Mouse (Mus musculus) liver, embryonic 14.5 days (tissue): ENCODE measurements around the gene Spns3. TPM values are rescaled to one million over a fixed set of nuclear protein-coding genes. Genes with fewer than 3 reads are reported as not detected.

ENCODE experiments used
- ATAC-seq: fragments of 200-750 bp; cut with Nextera tagmentation; 2 replicates; pipeline ENCODE4 v1.8.0; 2017; ENCODE audit warnings: moderate number of reproducible peaks, mild to moderate bottlenecking, moderate library complexity; ENCODE audit not compliant: insufficient read depth
- DNase-seq, 3 experiments: peaks; one replicate each; pipeline ENCODE4 v3.0.0-alpha.2; 2012 to 2013; ENCODE audit warnings: low read depth in 3 of 3, low spot score in 3 of 3
- H3K27ac ChIP-seq: fragments of 300-500 bp; sonication (generic); 2 replicates; pipeline ENCODE4 v1.5.1; 2014; ENCODE audit warnings: moderate library complexity, mild to moderate bottlenecking, control low read depth, inconsistent platforms
- H3K27me3 ChIP-seq: fragments of 300-500 bp; sonication (generic); 2 replicates; pipeline ENCODE4 v1.6.1; 2014; ENCODE audit warnings: mild to moderate bottlenecking, low read length, moderate library complexity; ENCODE audit not compliant: control insufficient read depth, insufficient read depth
- H3K36me3 ChIP-seq: fragments of 300-500 bp; sonication (generic); replicated peaks from 2 replicates; pipeline ENCODE4 v1.6.1; 2014; ENCODE audit warnings: low read depth; ENCODE audit not compliant: control insufficient read depth, insufficient read depth
- H3K4me1 ChIP-seq, 2 experiments: fragments of 200-500 bp in 1 of 2; fragments of 300-500 bp in 1 of 2; sonication (generic) in 1 of 2; replicated peaks; 2 replicates each; pipeline ENCODE4 v1.6.1; 2012 to 2014; ENCODE audit warnings: antibody characterized with exemption in 1 of 2, inconsistent platforms in 1 of 2, low read length in 1 of 2; ENCODE audit not compliant: control insufficient read depth in 2 of 2, insufficient read depth in 2 of 2
- H3K4me2 ChIP-seq: fragments of 300-500 bp; sonication (generic); 2 replicates; pipeline ENCODE4 v1.6.1; 2014; ENCODE audit warnings: low read depth, mild to moderate bottlenecking, control low read depth, moderate library complexity
- H3K4me3 ChIP-seq, 2 experiments: fragments of 200-500 bp in 1 of 2; fragments of 300-500 bp in 1 of 2; sonication (generic) in 1 of 2; 2 replicates each; pipeline ENCODE4 v1.5.1; 2012 to 2014; ENCODE audit warnings: low read depth in 2 of 2, low read length in 2 of 2, mild to moderate bottlenecking in 2 of 2, control low read depth in 1 of 2, inconsistent platforms in 1 of 2, moderate library complexity in 1 of 2; ENCODE audit not compliant: insufficient read depth in 1 of 2
- H3K9ac ChIP-seq: fragments of 300-500 bp; sonication (generic); replicated peaks from 2 replicates; pipeline ENCODE4 v1.6.1; 2014; ENCODE audit warnings: mild to moderate bottlenecking, control low read depth, moderate library complexity
- H3K9me3 ChIP-seq: fragments of 300-500 bp; sonication (generic); 2 replicates; pipeline ENCODE4 v1.6.1; 2016; ENCODE audit warnings: low read length, mixed read lengths; ENCODE audit not compliant: control insufficient read depth
- CTCF ChIP-seq: IDR thresholded peaks from 2 replicates; pipeline ENCODE4 v1.5.1; 2016; ENCODE audit warnings: antibody characterized with exemption, low read depth, control low read depth
- EP300 ChIP-seq: IDR thresholded peaks from 2 replicates; pipeline ENCODE4 v1.6.1; 2016; ENCODE audit warnings: antibody characterized with exemption, low read depth
- WGBS: fragments of 180-500 bp; shearing (Covaris S2); extraction: QIAGEN DNeasy Blood & Tissue Kit; methylation state at CpG from one replicate; pipeline ENCODE4 v1.1.7; 2014; ENCODE audit not compliant: insufficient replicate concordance; 5-methylcytosine and 5-hydroxymethylcytosine counted together
- polyA plus RNA-seq, 2 experiments: library from polyadenylated mRNA; depleted of rRNA in 1 of 2; stranded (reverse) in 1 of 2; unstranded in 1 of 2; fragments of >200 nt; fragmentation: Nextera tagmentation in 1 of 2; extraction: Ambion mirVana in 1 of 2; gene quantifications; 2 replicates each; pipeline versions ENCODE4 v1.2.1 to v1.2.3; 2012 to 2014

Spns3 gene
- polyA plus RNA-seq, 2 experiments: 1.3 TPM

DNA sequence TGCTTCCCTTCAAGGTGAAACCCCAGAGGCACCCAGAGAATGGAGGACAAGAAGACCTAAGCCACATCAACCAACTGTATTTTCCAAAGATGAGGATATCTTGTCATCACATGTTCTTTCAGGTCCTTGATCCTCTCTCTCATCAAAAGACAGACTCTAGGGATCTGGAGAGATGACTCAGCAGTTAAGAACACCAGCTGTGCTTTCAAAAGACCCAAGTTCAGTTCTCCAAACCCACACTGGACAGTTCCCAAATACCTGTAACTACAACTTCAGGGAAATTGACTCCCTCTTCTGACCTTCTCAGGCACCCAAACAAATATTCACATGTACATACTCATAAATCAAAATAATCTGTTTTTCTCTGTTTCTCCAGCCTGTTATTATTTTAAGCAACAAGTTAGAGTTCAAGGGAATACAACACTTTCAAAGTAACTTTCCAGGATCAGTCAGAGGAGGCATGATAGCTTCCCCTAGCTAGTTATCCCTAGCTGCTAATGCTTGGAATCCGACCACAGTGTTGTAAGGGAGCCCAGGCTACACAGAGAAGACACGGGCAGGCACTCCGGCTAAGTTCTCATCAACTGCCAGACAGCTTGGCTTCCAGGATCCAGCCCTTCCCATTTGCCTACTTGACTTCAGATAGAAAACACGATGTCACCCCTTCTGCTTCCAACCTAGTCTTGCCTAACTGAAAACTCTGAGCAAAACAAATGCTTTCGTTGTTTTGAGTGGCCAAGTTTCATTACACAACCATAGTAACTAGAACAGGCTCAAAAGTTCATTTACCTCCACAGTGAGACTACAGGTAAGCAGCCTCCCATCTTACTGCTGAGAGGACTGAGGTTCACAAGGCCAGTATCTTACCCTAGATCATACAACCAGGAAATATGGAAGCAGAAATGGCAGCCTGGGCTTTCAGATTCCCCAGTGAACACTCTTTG, 28.4 kb downstream of the Spns3 start:
- WGBS: 65% methylated on average over 5 of the region's 5 CpGs
- H3K4me1 ChIP-seq: no peaks in the 10 kb centered on the region
- TF ChIP-seq EP300 (no peak), CTCF (no peak)
- ATAC-seq: no peak
- H3K9me3 ChIP-seq: no peaks in the 10 kb centered on the region
- no peak overlapping the region for H3K4me3 ChIP-seq
- H3K4me2 ChIP-seq: no peak overlapping the region
- H3K27me3 ChIP-seq: no peaks in the 10 kb centered on the region
- DNase-seq: no peak
- no peak overlapping the region for H3K27ac ChIP-seq
- H3K36me3 ChIP-seq: no peaks in the 10 kb centered on the region
- H3K9ac ChIP-seq: no peak overlapping the region

DNA sequence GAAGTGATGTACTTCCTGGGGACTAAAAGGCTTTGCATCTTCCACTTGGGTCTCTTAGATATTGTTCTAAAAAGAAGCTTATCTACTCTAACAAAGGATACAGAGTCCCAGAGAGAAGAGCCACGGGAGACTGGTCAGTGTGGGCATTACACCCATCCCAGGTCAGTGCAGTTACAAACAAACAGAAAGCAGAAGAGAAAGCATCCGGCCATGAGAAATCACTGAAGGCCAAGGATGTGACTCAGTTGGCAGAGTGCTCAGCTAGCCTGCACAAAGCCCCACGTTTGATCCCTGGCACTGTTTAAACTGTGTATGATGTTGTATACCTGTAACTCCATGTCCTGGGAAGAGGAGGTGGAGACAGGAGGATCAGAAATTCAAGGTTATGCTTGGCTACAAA, 30.4 kb downstream of the Spns3 start:
- no peaks in the 10 kb centered on the region for H3K9me3 ChIP-seq
- H3K27me3 ChIP-seq: no peaks in the 10 kb centered on the region
- no peaks in the 10 kb centered on the region for H3K4me1 ChIP-seq
- WGBS: 42% methylated on average over 3 of the region's 3 CpGs
- no peaks in the 10 kb centered on the region for H3K36me3 ChIP-seq
- DNase-seq (no peak), ATAC-seq (no peak)
- no peak overlapping the region for H3K27ac ChIP-seq
- no peak overlapping the region for H3K9ac ChIP-seq
- no peak overlapping the region for H3K4me2 ChIP-seq
- TF ChIP-seq CTCF (no peak), EP300 (no peak)
- no peak overlapping the region for H3K4me3 ChIP-seq

DNA sequence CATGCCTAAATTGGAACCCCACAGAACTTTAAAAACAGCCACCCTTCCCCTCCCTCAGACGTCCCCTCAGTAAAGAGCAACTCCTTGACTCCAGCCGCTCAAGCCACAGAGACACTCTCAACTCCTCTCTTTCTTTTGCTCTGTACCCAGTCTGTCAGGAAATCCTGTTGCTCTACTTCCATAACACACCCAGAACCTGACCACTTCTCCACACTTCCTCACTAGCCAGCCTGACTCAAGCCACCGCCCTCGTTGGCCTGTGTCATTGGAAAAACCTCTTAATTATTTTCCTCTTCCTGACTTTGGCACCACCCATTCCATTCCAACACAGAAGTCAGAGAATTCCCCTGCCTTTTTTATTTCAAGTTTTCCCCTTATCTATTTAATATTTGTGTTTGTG, 31.1 kb downstream of the Spns3 start:
- no peak overlapping the region for H3K27ac ChIP-seq
- H3K4me1 ChIP-seq: no peaks in the 10 kb centered on the region
- WGBS: 42% methylated on average over 4 of the region's 4 CpGs
- TF ChIP-seq EP300: no peak
- no peaks in the 10 kb centered on the region for H3K9me3 ChIP-seq
- no peak overlapping the region for H3K4me2 ChIP-seq
- no peaks in the 10 kb centered on the region for H3K27me3 ChIP-seq
- ATAC-seq: no peak
- H3K36me3 ChIP-seq: no peaks in the 10 kb centered on the region
- H3K9ac ChIP-seq: no peak overlapping the region
- no peak for DNase-seq
- H3K4me3 ChIP-seq: no peak overlapping the region

DNA sequence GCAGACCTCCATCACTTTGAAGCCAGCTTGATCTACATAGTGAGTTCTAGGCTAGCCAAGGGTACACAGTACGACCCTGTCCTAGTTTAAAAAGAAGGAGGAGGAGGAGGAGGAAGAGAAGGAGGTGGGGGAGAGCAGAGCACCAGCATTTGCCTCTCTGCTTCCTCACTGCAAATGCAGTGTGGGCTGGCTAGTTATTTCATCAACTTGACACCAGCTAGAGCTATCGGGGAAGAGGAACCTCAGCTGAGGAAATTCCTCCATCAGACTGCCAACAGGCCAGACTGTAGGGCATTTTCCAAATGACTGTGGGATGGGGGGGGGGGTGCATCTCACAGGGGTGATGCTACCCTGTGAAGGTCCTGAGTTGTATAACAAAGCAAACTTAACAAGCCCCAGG, 31.9 kb downstream of the Spns3 start:
- Histone ChIP-seq H3K9ac (no peak overlapping the region), H3K4me1 (no peaks in the 10 kb centered on the region), H3K27ac (no peak overlapping the region), H3K36me3 (no peaks in the 10 kb centered on the region), H3K4me3 (no peak overlapping the region), H3K9me3 (no peaks in the 10 kb centered on the region), H3K27me3 (no peaks in the 10 kb centered on the region), H3K4me2 (no peak overlapping the region)
- ATAC-seq (no peak), DNase-seq (no peak)
- WGBS: 36% methylated on average over 2 of the region's 2 CpGs
- no peak for TF ChIP-seq EP300
- no peak for TF ChIP-seq CTCF

DNA sequence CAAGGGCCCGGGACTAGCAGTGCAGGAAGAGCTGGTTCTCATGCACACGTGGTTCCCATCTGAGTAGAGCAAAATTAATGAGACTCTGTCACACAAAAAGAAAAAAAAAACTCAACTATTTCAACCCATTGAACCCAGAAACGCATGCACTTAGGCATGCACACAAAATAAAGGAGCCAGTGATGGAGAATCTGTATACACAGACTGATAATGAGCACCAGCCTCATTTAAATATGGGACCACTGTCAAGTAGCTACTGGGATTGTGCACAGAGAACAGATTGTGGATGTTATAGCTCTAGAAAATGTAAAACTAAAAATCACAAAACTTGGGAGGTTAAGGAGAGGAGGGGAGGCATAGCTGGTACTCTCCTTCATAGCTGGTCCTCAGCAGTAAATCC, 35.3 kb downstream of the Spns3 start:
- Histone ChIP-seq H3K27ac (no peak overlapping the region), H3K36me3 (no peaks in the 10 kb centered on the region), H3K4me3 (no peak overlapping the region), H3K9me3 (no peaks in the 10 kb centered on the region), H3K9ac (no peak overlapping the region), H3K27me3 (no peaks in the 10 kb centered on the region), H3K4me2 (no peak overlapping the region), H3K4me1 (no peaks in the 10 kb centered on the region)
- DNase-seq (no peak), ATAC-seq (no peak)
- TF ChIP-seq CTCF (no peak), EP300 (no peak)
- 47% methylated on average over 3 of the region's 3 CpGs for WGBS
